Mouse (Mus musculus) T-cell, adult 2 months (primary cell): ENCODE measurements around the gene Hltf.
"Not testable (repeated sequence)": the region's sequence is repeated elsewhere in the genome, so short reads cannot be mapped to it uniquely, and the experiment has no call there.

Source experiments
- DNase-seq: peaks from one replicate; pipeline ENCODE4 v3.0.0; 2022; ENCODE audit warnings: low spot score

Hltf gene

DNA sequence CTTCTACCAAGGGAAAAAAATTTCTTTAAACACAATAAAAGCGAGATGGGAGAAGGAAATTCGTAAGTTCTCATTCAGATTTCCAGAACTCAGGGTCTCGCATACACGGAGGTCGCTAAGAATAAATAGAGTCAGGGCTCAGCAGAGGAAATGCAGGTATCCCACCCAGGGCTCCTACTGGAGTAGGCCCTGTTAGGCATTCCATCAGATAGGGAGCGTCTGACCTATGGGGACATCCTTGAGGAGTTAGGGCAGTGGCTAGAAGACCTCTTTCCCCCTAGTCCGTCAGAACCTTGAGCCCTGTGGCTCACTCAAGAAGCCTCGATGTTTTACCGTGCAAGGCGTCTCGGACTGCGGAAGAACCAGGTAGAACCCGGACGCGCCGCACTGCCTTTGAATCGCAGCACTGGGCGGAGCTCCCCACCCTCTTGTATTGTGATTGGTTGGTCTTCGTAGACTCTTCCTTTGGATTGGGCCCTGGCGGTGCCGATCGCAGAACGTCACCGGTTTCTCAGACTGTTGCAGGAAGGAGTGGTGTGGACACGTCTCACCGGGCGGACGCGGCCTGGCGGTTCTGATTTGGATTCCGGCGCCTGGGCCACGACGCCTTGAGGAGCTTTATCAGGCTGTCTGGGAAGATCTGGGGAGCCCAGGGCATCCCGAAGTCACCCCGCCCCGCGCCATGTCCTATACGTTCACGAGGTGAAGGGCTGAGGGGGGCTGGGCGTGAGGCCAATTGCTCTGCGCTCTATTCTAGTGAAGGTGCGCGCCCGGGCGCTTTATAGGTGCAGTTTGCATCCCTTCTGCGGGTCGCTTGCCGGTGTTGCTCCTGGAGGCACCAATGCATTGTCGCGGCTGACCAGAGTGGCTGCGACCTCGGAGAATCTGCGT, at the start of gene Hltf:
Gene Hltf (plus strand): TSS at position 506 of the 891 bp plus-strand sequence.
- peak; percentile 93 for DNase-seq

DNA sequence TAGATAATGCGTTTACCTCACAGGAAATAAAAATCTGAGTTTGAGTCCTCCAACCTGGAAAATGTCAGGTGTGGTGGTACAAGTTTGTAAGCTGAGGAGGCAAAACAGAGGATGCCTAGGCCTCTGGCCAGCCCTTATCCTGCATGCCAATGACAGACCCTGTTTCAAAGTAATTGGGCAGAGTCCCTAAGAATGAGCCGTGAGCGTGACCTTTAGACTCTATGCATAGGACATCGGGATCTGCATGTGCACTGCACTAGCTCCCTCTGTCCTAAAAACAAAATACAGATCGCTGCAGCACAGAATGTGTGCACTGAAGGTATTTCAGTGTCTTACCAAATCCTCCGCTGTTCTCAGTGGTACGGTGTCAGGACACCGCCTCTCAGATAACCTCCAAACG, 47.1 kb upstream of the Hltf start:
- DNase-seq = no peak

DNA sequence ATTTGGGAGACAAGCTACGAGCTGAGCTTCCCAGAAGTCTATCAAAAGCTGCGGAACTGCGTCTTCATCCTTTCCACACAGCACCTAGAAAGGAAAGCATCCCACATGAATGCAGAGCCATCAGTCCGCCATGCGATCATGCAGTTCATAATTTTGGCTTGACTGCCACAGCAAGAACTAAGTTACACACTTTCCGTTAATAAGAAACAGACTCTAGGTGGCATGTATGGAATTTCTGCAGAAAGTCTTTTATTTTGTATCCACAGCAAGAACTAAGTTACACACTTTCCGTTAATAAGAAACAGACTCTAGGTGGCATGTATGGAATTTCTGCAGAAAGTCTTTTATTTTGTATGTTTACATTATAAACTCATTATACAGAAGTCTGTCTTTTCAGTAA, 46.7 kb upstream of the Hltf start:
- DNase-seq = not testable (repeated sequence)

DNA sequence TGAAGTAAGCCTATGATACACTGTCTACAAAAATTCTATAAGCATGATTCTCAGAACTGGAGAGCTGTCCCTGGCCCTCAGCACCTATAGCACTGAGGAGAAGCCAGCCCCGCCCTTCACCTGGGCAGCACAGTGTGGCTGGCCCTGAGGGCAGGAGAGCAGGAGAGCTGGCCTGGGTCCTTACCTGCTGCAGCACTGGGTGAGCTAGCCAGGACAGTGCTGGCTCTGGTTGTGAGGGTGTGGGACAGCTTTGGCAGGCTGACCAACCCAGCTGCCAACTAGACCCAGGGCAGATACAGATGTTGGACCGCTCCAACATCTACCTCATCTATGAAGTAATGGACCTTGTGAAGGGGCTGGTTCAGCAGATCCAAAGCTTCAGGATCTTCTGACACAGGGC, 43.2 kb upstream of the Hltf start:
- no peak for DNase-seq

DNA sequence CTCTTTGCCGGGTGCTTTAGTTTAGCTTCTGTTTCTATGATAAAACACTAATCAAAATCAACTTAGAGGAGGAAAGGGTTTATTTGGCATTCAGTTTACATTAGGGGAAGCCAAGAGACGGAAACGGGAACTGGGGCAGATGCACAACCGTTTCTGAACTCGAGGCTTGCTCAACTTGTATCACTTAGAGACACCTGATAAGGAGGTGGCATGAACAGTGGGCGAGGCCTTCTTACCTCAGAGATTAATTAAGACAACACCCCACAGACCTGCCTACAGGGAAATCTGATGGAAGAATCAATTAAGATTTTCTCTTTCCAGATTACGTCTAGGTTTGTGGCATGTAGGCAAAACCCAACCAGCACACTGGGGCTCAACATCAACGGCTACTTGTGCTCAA, 39.5 kb upstream of the Hltf start:
- DNase-seq = no peak

DNA sequence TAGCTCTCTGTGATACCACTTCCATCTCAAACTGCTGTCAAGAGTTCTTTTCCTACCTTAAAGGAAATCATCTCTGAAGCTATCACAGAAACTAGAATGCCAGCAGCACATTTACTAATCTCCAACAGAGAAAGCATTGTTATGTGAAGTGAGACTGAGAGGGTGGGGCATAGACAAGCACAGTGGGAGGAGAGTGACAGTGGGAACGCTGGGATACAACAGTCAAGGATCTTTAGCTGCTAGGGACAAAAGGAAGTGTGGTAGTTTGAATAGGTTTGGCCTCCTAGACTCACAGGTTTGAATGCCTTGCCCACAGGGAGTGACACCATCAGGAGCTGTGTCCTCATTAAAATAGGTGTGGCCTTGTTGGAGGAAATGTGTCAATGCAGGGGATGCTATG, 33.8 kb upstream of the Hltf start:
- no peak for DNase-seq

DNA sequence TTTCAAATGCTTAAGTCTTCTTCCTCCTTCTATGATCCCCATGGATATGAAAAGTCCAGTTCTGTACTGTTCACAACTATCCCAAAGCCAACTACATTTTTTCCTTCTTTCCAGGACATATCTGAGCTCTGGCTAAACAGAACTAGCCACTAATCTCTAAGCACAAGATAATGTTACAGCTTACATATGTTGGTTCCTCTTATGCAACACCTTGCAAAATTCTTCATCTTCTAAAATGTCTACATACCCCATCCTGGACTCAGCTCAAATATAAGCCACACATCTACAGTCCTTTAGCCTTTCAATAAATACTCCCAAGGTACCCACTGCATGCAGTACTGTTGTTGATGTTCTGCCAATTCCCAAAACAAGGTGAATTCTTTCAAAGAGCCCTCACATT, 31.1 kb upstream of the Hltf start:
- DNase-seq = no peak

DNA sequence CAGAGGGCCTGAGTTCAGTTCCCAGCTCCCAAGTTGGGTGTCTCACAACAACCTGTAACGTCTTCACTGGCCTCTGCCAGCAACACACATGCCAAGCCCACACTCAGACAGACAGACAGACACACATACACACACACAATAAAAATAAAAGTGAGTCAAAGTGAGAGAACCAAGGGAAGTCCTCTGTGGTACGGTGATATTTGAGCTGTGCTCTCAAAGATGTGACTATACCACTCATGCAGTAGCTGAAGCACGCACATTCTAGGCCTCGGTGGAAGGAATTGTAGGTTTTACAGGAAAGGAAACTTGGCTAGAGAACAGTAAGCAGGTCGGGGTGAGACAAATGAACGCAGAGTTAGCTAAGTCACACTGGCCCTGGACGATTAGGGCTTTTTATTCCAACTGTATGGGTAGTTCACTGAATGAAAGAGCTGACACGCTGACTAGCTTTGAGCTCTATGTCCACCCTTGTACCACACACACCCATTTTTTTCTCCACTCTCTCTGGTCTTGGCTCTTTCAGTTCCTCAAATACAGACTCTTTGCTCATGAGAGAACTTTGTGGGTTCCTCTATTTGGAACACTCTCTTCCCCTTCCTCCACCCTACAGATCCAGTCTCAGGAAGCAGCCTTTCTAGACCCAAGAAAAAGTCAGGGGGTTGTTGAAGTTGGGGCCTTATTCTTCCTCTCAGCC, 30.5 kb upstream of the Hltf start:
- no peak for DNase-seq

DNA sequence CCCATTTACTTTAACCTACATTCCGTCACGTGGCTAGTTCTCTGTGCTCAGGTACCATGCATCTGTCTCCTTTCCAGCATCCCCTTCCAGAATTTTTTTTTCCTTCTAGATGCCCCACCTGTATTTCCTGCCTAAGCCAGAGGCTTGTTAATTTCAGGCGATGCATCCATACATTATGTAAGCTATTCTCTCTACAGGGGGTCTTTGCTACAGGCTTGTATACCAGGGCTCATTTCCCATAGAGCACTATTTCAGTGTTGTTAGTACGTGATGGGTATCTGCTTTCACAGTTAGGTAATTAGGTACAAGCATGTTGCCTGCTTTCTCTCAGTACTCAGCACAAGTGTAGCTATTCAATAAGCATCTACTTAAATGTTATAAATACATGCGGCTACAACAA, 29.8 kb upstream of the Hltf start:
- DNase-seq = no peak

DNA sequence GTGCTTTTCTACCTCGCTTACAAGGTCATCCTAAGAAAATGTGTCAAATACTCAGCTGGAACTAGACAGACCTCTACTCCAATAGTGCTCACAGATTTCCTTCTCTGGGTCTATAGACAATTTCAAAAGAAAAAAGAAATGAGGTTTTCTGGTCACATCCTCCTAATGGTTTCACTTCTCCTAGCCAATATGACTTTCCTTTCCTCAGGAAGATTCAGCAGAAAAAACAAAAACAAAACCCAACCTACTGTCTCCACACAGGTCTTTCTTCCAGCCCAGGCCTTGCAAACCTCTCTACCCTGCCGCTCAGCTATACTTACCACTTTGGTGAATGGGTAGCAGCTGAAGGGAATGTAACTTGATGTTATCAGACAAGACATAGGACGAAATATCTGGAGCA, 29.0 kb upstream of the Hltf start:
- DNase-seq = no peak

DNA sequence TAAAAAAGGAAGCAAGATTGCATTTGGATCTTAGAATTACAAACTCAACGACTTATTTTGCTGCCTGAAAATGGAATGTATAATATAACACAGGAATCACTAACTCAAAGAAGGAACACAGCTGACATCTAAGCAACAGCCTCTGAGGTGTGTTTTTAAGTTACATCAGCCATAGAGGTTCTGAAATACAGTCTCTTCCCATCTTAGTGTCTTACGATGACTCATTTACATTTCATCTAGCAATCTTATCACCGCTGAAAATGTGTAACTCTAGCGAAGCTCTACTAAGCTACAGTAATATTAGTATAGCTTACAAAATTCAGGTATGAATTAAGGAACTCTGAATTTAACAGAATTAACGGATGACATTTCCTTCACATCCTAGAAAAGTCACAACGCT, 26.8 kb upstream of the Hltf start:
- no peak for DNase-seq

DNA sequence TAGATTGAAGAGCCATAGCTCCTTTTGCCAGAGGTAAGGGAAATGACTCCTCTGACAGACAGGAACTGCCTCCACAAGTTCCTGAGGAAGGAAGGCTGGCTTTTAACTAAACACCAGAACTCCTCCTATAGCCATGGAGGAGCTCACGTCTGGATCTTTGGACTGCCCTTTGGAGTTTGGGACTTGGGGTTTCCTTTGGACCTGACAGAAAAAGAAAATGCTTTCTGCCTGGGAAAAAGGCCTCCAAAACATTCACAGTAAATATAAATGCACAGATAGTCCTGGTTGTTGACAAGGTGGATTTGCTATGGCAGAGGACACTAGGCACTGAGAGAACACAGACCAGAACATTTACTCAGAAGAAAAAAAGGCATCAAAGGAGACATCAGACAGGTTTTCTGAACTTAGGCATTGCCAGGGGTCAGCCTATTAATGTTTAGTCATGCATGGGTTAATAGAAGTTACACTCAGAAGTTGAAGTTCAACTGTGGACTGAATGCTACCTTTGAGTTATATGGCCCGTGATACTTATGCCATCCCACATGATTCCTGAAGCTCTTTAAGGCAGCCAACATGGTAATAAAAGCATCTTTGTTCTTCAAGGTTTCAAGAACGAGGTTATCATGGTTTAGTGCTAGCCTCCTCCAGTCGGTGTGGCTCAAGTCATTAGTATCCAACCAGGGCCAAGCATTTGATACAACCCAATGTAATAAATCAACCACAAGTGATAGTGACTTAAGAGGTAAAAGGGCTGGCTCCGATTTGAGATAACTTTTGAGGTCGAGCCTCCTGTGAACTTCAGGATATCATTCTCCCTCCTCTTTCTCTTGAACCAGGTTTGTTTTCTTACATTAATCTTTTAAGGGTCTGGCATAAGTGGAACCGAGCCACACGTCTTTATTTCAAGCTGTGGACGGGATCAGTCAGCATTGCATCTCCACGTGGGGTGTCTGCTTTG, 23.6 kb upstream of the Hltf start:
- DNase-seq = no peak

DNA sequence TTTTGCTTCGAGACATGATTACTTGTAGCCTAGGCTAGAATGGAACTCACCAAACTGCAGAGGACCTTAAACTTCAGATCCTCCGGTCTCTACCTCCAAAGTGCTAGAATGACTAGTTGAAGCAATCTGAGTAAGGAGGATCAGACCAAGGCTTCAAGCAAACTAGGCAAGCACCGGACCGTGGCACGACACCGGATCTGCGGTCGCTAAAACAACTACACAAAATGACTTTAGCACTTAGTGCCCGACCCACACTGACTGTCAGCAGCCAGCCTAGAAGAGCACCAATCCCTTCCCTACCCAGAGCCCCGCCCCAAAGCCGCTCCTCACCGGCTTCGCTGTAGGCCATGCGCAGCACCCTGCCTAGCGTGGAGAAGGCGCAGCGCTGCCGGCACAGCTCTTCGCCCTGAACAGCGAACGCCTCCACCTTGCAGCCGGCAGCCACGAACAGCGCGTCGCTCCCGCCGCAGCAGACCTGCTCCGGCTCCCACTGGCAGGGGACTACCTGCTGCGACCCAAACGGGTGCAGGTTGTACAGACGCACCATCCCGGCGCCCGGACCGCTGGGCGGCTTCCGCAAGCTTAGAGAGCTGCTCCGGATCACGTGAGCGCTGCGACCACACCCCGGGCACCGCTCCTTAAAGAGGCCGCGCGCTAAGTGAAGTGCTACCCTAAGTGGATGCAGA, 22.7 kb upstream of the Hltf start, which contains the start of gene Hps3:
Gene Hps3 (minus strand): TSS at position 597 of the 686 bp plus-strand sequence.
- peak; percentile 87 for DNase-seq

DNA sequence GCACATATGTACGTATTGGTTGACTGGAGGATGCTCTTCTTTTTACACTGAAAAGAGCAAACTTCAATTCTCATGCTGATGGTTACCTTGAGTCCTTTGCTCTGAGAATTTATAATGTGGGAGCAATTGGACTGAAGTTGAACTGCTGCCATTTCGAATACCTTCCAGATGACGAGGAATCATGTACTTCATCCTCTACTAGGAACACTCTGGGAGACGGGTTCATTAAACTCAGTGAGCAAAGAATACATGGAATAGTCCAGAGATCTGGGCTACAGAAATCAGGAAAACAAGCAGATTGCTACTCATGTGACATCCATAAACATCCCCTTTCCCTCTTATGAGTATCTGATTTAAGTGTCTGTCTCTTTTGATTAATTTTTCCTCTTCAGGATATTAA, 21.5 kb upstream of the Hltf start:
- DNase-seq = no peak

DNA sequence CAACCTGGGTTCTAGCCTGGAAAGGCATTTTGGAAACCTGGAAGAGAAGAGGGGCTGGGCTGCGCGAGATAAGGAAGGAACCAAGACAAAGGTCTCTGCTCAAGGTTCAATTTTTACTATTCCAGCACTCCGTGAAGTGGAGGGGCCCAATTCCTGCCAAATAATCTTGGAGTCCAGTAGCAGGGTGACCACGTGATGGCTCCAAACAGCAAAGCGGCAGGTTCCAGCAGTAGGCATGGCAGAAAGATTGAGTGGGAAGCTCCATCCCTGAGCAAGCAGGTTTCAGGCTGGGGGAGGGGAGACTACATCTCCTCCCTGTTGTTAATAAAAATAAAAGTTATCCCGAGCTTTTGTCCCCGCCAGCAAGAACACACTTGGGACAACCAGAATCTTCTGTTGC, 16.1 kb upstream of the Hltf start:
- DNase-seq = not testable (repeated sequence)

DNA sequence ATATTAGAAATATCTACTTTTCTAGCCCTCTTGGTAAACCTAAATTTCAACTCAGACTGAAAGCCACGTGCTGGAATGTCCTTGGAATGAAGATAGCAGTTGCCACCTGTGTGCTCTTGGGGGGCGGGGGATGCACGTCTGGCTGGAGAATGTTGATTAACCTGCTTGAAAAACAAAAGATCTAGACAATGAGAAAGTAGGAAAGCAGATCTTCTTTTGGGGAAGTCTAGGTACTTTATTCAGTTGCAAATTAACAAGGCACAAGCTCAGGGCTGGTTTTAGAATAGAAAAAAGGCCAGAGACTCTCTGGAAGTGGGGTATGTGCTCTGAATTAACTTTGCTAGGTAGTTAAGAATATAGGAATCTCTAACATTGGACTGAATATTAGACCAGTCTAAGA, 12.9 kb upstream of the Hltf start:
- DNase-seq = not testable (repeated sequence)

DNA sequence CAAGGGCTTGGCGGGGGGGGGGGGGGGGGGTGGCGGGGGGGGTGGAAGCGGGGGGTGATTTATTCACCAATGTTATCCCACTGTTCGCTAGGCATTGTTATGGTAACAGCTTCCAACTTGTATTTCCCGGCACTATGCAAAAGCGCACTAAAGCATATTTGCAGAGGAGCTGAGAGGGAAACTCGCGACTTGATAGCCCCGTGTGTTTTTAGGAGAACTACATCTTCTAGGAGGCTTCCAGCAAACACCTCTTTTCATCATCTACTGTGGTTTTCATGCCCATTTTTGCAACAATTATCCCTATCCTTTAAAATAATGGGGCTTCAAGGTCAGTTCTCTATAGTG, 558 bp downstream of the Hltf start:
- no peak for DNase-seq

DNA sequence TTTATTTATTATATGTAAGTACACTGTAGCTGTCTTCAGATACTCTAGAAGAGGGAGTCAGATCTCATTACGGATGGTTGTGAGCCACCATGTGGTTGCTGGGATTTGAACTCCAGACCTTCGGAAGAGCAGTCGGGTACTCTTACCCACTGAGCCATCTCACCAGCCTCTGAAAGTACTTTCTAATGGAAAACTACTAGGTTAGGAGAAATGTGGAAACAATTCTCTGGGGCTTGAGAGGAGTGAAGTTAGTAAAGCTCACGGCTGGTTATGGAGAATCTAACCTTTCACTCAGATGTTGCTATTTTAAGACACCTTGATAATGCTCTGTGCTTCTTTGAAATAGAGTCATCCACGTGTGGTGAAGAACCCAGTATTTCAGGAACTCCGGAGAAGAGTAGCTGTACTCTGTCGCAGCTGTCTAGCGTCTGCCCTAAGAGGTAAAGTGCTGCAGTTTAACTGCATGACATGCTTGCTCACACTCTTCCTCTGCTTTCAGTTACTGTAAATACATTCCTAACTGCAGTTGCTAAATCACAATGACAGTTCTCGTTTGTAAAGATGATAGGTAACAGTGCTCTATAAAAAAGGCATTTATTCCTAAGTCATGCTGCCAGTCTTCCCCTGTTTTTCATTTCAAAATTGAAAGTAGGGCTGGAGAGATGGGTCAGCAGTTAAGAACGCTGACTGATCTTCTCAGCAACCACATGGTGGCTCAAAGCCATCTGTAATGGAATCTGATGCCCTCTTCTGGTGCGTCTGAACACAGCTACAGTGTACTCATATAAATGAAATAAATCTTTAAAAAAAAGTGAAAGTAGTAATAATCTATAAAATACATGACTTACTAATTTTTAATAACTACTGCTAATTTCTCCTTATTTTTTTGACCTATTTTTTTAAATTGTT, 18.8 kb downstream of the Hltf start:
- no peak for DNase-seq

DNA sequence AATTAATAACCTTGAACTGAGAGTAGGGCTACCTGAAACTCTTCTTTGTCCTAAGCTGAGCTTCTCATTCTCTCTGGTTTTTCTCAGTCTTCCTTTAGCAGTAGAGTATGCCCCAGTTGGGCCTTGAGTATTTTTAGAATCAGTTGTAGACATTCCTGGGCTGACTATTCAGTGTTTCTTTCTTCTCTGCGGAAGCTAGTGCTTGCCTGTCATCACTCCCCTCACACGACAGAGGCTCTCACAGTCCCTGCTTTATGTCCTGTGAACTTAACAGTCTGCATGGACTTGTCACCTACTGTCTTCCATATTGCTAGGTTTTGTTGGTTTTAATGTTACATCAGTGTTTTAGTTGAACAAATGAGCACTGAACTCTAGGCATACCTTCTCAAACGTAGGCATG, 24.6 kb downstream of the Hltf start:
- DNase-seq = no peak

DNA sequence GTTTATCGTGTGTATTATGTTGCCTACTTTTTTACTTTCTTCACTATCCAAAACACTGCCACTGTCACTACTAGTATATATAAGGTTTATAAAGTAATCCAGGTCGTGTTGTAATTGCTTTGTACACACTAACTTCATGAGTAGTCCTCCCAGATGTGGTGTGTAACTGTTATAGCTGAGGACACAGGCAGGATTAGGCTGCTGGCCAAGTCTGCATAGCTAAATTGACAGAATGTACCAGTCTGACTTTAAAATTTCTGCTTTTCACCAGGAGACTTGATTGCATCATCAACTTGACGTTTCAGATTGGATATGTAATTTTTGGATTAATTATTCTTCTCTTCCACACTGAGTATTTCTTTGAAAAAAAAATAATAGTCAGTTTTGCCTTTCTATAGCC, 46.2 kb downstream of the Hltf start:
- no peak for DNase-seq

DNA sequence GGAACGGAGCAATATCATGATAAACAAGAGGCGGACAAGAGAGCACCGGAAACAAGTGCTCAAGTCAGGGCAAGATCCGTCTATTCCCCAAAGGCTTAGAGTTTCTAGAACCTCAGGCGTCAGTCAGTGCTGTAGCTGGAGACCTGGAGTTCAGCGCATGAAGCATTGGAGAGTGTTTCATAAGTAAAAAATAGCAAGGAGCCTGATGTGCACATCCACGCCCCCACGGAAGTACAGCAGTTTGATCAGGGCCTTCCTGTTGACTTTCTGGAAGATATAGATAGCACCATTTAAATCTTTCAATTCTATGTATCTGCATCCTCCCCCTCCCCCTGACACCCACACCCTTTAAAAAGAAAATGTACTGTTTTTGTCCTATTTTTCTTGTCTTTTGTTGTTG, 46.7 kb downstream of the Hltf start:
- DNase-seq = peak; percentile 37
